Mouse (Mus musculus): ENCODE results near the gene Ilf3. TPM values are rescaled to one million over a fixed set of nuclear protein-coding genes. Genes with fewer than 3 reads are reported as not detected.

Gene Ilf3
- total and polyA plus RNA-seq, 2 experiments from 2014 or later = 89.5 to 184 TPM

DNA sequence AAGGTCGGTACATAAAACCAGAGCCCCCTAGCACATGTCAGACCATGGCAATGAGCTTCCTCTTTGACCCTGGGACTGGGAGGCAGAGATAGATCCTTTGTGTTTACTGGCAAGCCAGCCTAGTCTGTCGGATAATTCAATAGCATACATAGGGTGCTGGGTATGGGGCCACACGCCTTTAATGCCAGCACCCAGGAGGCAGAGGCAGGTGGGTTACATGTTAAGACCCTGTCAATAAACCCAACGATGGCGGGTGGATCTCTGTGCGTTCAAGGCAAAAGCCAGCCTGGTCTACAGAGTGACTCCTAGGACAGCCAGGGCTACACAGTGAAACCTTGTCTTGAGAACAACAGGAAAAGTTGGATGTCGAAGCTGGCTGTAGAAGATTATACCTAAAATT, 41.0 kb downstream of the Ilf3 start:
- 70% methylated on average over 7 of the region's 7 CpGs for WGBS
- TF ChIP-seq CTCF (IDR thresholded peaks at IDR 0.05; ENCODE audit: low read depth) = no peak

DNA sequence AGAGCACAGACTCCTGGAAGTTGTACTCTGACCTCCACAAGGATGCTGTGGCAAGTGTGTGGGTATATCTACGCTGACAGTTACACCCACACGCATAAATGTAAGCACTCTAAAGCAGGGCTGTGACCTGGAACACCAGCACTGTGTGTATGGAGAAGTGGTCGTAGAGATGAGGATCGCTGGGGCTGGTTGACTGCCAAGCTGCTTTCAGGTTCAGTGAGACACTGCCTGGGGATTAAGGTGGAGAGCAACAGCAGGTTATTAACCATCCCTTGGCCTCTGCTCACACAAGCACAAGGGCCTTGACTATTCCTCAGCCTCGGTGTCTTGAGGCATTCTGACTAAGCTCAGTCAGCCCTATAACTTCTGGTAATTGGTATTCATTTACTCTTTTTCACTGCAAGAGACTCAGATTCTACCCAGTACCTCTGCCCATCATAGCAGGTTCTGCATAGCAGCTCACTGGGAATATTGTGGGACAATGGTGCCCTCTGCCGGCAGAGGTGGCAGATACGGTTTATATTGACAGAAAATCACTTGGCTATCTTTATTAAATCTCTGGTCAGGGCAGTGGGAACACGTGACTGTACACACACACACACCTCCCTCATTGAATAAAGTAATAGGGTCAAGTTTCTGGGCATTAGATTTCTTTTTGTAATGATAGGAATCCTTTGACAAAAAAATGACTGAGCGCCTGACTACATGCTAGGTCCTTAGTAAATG, 42.1 kb downstream of the Ilf3 start:
- Histone ChIP-seq H3K27ac (no peak overlapping the region), H3K9me3 (ENCODE audit: low read length) (no peaks in the 10 kb centered on the region), H3K36me3 (ENCODE audit: insufficient read depth, low read length) (peaks cover 26% of the 10 kb centered on the region), H3K9ac (replicated peaks; ENCODE audit: low read length) (no peak overlapping the region), H3K4me2 (ENCODE audit: low read depth, low read length) (no peak overlapping the region), H3K4me1 (ENCODE audit: insufficient read depth, low read length) (peaks cover 3% of the 10 kb centered on the region), H3K4me3 (ENCODE audit: low read length) (no peak overlapping the region), H3K27me3 (ENCODE audit: insufficient read depth, low read length) (no peaks in the 10 kb centered on the region)
- TF ChIP-seq CTCF (IDR thresholded peaks at IDR 0.05; ENCODE audit: low read depth) = peak; percentile 84
- ATAC-seq (peak; percentile 24; the same call in 1 of the 2 replicates), DNase-seq (ENCODE audit: low spot score) (peak; percentile 88)
- 32% methylated on average over 9 of the region's 9 CpGs for WGBS

More for the DNA sequence above, 41.0 kb downstream of the Ilf3 start:
- Histone ChIP-seq H3K4me3 (ENCODE audit: low read length) (no peak overlapping the region), H3K27ac (no peak overlapping the region), H3K4me1 (ENCODE audit: insufficient read depth, low read length) (peaks cover 3% of the 10 kb centered on the region), H3K4me2 (ENCODE audit: low read depth, low read length) (no peak overlapping the region), H3K27me3 (ENCODE audit: insufficient read depth, low read length) (no peaks in the 10 kb centered on the region), H3K36me3 (ENCODE audit: insufficient read depth, low read length) (peaks cover 31% of the 10 kb centered on the region), H3K9me3 (ENCODE audit: low read length) (no peaks in the 10 kb centered on the region), H3K9ac (replicated peaks; ENCODE audit: low read length) (no peak overlapping the region)
- no peak for DNase-seq (ENCODE audit: low spot score)
- ATAC-seq = no peak

DNA sequence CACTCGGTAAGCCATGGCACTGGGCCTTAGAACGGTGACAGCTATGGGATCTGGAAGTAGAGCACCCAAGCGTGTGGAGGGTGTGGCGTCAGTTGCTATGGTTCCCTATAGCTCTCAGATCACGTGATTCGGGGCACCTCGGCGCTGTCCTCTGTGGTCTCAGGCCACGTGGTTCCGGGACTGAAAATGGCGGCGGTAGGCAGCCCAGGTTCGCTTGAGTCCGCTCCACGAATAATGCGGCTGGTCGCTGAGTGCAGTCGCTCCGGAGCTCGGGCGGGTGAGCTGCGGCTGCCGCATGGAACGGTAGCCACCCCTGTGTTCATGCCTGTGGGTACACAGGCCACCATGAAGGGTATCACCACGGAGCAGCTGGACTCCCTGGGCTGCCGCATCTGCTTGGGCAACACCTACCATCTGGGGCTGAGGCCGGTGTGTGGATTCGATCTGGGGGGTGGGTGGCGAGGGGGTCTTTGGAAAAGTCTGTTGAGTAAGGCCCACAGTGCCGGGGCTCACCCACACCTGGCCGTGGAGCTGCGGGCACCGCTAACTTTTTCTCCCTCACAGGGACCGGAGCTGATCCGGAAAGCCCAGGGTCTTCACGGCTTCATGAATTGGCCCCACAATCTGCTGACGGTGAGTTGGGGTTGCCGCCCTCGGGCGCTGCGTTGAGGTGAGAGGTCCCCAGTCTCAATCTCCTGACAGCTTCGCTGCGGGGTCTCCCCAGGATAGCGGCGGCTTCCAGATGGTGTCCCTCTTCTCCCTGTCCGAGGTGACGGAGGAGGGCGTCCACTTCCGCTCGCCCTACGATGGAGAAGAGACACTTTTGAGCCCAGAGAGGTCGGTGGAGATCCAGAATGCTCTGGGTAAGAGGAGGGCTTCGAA, 44.2 kb downstream of the Ilf3 start, which contains the start of gene Qtrt1:
TSS of gene Qtrt1 (plus strand) at position 169 of the 882 bp plus-strand sequence.
- Histone ChIP-seq H3K9ac (replicated peaks; ENCODE audit: low read length) (peak within 1 kb of the TSS; percentile 71), H3K4me3 (ENCODE audit: low read length) (peak within 1 kb of the TSS; percentile 68), H3K4me2 (ENCODE audit: low read depth, low read length) (peak within 1 kb of the TSS; percentile 88), H3K27me3 (ENCODE audit: insufficient read depth, low read length) (no peaks in the 10 kb centered on the region), H3K9me3 (ENCODE audit: low read length) (no peaks in the 10 kb centered on the region), H3K27ac (peak within 1 kb of the TSS; percentile 84), H3K4me1 (ENCODE audit: insufficient read depth, low read length) (peaks cover 3% of the 10 kb centered on the region), H3K36me3 (ENCODE audit: insufficient read depth, low read length) (peaks cover 11% of the 10 kb centered on the region; the same call in 1 of the 2 replicates)
- WGBS = 2% methylated on average over 53 of the region's 53 CpGs
- ATAC-seq = peak; percentile 96
- TF ChIP-seq CTCF (IDR thresholded peaks at IDR 0.05; ENCODE audit: low read depth) = no peak
- peak; percentile 97 for DNase-seq (ENCODE audit: low spot score)

DNA sequence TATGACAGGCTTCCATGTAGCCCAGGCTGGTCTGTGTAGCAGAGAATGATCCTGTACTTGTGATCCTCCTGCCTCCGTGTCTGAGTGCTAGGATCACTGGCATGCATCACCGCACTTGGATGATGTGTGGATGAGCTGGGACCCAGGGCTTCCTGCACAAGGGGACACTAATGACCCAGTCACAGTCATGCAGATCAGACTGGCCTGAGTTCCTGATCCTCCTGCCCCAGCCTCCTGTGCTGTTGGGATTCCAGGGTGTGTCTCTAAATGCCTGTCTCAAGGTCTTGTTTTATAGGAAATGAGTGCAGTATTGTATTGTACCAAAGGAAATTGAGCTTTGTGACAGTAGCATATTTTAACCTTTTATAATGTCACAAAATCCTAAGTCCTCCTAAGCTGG, 50.2 kb downstream of the Ilf3 start:
- H3K4me3 ChIP-seq (ENCODE audit: low read length) = no peak overlapping the region
- WGBS = 92% methylated on average over 2 of the region's 2 CpGs
- no peak for TF ChIP-seq CTCF (IDR thresholded peaks at IDR 0.05; ENCODE audit: low read depth)
- H3K27ac ChIP-seq = no peak overlapping the region
- H3K36me3 ChIP-seq (ENCODE audit: insufficient read depth, low read length) = peaks cover 27% of the 10 kb centered on the region
- no peak for DNase-seq (ENCODE audit: low spot score)
- H3K27me3 ChIP-seq (ENCODE audit: insufficient read depth, low read length) = no peaks in the 10 kb centered on the region
- ATAC-seq = no peak
- no peaks in the 10 kb centered on the region for H3K4me1 ChIP-seq (ENCODE audit: insufficient read depth, low read length)
- H3K4me2 ChIP-seq (ENCODE audit: low read depth, low read length) = no peak overlapping the region
- H3K9me3 ChIP-seq (ENCODE audit: low read length) = no peaks in the 10 kb centered on the region
- H3K9ac ChIP-seq (replicated peaks; ENCODE audit: low read length) = no peak overlapping the region

DNA sequence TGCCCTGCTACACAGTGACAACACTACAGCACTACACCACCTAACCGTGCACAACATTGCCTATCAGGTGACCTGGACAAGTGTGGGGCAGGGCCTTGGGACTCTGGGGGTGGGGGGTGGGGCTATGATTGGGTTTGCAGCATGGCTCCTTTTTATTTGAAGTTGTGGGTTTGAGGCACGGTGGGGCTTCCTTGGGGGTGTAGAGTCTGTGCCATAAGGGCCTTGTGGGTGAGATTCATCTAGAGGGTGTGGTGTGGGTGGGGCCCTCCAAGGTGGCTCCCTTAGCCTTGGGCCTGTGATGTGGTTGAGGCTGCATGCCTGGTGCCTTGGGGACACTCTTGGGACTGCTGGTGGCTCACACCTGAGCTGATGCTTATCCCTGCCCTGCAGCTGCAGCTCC, 52.0 kb downstream of the Ilf3 start:
- H3K9ac ChIP-seq (replicated peaks; ENCODE audit: low read length) = no peak overlapping the region
- no peak for ATAC-seq
- H3K27me3 ChIP-seq (ENCODE audit: insufficient read depth, low read length) = no peaks in the 10 kb centered on the region
- H3K4me2 ChIP-seq (ENCODE audit: low read depth, low read length) = no peak overlapping the region
- H3K4me1 ChIP-seq (ENCODE audit: insufficient read depth, low read length) = no peaks in the 10 kb centered on the region
- H3K4me3 ChIP-seq (ENCODE audit: low read length) = no peak overlapping the region
- no peak for TF ChIP-seq CTCF (IDR thresholded peaks at IDR 0.05; ENCODE audit: low read depth)
- peaks cover 22% of the 10 kb centered on the region for H3K36me3 ChIP-seq (ENCODE audit: insufficient read depth, low read length)
- no peak overlapping the region for H3K27ac ChIP-seq
- no peaks in the 10 kb centered on the region for H3K9me3 ChIP-seq (ENCODE audit: low read length)
- WGBS = 94% methylated on average over 2 of the region's 2 CpGs
- no peak for DNase-seq (ENCODE audit: low spot score)

DNA sequence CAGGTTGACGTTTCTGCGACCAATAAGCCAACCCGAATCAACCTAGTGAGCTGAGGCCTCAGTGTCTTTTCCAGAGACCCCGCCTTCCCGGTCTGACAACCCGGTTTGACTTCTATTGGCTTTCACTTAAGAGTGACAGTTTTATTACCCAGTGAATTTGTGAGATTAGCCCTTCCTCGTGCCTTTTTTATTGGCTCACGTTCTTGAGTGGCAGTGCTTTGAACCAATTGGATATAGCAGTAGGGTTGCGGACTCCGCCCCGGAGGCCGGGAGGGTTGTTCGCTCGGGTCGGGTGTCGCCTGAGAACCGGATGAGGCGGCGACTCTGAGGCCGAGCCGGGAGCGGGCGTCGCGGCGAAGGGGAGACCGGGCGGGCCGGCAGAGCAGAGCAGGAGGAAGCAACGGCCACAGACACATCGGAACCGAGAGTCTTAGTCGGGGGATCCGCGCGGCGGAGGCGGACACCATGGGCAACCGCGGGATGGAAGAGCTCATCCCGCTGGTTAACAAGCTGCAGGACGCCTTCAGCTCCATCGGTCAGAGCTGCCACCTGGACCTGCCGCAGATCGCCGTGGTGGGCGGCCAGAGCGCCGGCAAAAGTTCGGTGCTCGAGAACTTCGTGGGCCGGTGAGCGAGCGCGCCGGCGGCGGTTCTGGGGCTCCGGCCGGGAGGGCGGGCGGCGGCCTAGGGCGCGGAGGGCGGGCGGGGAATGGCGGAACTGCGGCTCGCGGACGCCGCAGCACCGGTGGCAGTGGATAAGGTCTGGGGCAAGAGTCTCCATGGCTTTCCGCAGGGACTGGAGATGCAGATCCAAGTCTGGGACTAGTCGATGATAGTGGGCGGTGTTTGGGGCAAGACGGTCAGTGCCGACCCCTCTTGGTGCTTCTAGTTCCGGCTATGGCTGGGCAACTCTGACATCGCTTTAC, 57.2 kb downstream of the Ilf3 start, which contains the start of gene Dnm2:
TSS of gene Dnm2 (plus strand) at position 278 of the 925 bp plus-strand sequence.
- DNase-seq (ENCODE audit: low spot score) = peak; percentile 99
- TF ChIP-seq CTCF (IDR thresholded peaks at IDR 0.05; ENCODE audit: low read depth) = no peak

More for the DNA sequence above, 57.2 kb downstream of the Ilf3 start, which contains the start of gene Dnm2:
- Histone ChIP-seq H3K36me3 (ENCODE audit: insufficient read depth, low read length) (peaks cover 7% of the 10 kb centered on the region), H3K4me3 (ENCODE audit: low read length) (peak within 1 kb of the TSS; percentile 97), H3K27ac (peak within 1 kb of the TSS; percentile 91), H3K9ac (replicated peaks; ENCODE audit: low read length) (peak within 1 kb of the TSS; percentile 95), H3K9me3 (ENCODE audit: low read length) (no peaks in the 10 kb centered on the region), H3K4me1 (ENCODE audit: insufficient read depth, low read length) (peaks cover 21% of the 10 kb centered on the region), H3K27me3 (ENCODE audit: insufficient read depth, low read length) (no peaks in the 10 kb centered on the region), H3K4me2 (ENCODE audit: low read depth, low read length) (peak within 1 kb of the TSS; percentile 98)
- ATAC-seq = peak; percentile 99
- under 1% methylated on average over 82 of the region's 82 CpGs for WGBS
